Mouse (Mus musculus) E14TG2a.4 (cell line): ENCODE measurements around the gene Sema4c.

Source experiments
- H3K27me3 ChIP-seq: 2 replicates; pipeline ENCODE4 v1.6.1; 2014; ENCODE audit warnings: low read length, control low read depth; ENCODE audit not compliant: insufficient read depth
- H3K36me3 ChIP-seq: 2 replicates; pipeline ENCODE4 v1.6.1; 2014; ENCODE audit warnings: low read length, control low read depth; ENCODE audit not compliant: insufficient read depth
- H3K4me1 ChIP-seq: replicated peaks from 2 replicates; pipeline ENCODE4 v1.6.1; 2014; ENCODE audit warnings: low read depth, low read length, control low read depth
- H3K4me3 ChIP-seq: replicated peaks from 2 replicates; pipeline ENCODE4 v1.5.1; 2014; ENCODE audit warnings: mild to moderate bottlenecking, low read length
- H3K9me3 ChIP-seq: 2 replicates; pipeline ENCODE4 v1.6.1; 2014; ENCODE audit warnings: low read length, control low read depth
- CTCF ChIP-seq: conservative IDR thresholded peaks from 2 replicates; pipeline ENCODE4 v1.5.1; 2014; ENCODE audit warnings: low read length
- NANOG ChIP-seq: IDR thresholded peaks from 2 replicates; pipeline ENCODE4 v1.6.1; 2014; ENCODE audit warnings: borderline replicate concordance, low read length, mixed read lengths
- POU5F1 ChIP-seq: IDR thresholded peaks from 2 replicates; pipeline ENCODE4 v1.6.1; 2014; ENCODE audit warnings: low read length, borderline replicate concordance

Sema4c gene

DNA sequence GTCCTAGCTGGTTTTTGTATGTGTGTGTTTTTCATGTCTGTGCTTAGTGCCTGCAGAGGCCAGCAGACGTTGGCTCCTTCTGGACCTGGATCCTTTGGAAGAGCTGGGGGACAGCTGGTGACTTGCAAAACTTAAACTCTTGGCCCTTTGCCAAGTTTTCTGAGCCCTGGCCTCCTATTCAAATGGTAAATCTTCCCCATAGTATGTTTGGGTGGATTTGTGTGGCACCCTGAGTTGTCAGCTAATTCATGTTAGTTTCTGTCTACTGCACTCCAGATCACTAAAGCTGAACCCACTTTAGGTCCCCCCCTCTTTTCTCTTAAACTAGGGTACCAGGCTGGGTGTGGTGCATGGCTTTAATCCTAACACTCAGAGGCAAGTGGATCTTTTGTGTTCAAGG is 29.8 kb downstream of the Sema4c start:
- Histone ChIP-seq H3K4me3 (no peak overlapping the region), H3K4me1 (peaks cover 68% of the 10 kb centered on the region), H3K27me3 (no peaks in the 10 kb centered on the region), H3K9me3 (no peaks in the 10 kb centered on the region), H3K36me3 (peaks cover 50% of the 10 kb centered on the region)
- TF ChIP-seq POU5F1 = no peak
- TF ChIP-seq NANOG = no peak
- no peak for TF ChIP-seq CTCF

DNA sequence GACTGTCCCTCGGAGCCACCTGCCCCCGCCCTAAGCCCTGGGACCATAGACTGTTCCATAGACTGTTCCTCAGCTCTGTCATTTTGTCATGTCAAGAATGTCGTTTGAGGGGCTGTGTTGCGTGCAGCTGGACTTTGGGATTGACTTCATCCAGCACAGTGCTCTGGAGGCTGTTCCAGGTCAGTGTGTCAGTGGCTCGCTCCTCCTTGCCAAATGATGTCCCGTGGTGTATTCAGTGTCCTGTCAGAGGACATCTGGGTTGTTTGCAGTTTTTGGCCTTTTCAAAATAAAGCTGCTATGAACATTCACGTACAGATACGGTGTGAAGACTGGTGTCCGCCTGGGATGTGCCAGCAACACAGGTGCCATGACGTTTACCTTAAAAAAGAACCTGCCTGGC is 31.2 kb downstream of the Sema4c start:
- Histone ChIP-seq H3K9me3 (no peaks in the 10 kb centered on the region), H3K36me3 (peaks cover 64% of the 10 kb centered on the region), H3K4me3 (no peak overlapping the region), H3K27me3 (no peaks in the 10 kb centered on the region), H3K4me1 (peaks cover 67% of the 10 kb centered on the region)
- TF ChIP-seq NANOG = no peak
- TF ChIP-seq CTCF = no peak
- TF ChIP-seq POU5F1 = no peak

DNA sequence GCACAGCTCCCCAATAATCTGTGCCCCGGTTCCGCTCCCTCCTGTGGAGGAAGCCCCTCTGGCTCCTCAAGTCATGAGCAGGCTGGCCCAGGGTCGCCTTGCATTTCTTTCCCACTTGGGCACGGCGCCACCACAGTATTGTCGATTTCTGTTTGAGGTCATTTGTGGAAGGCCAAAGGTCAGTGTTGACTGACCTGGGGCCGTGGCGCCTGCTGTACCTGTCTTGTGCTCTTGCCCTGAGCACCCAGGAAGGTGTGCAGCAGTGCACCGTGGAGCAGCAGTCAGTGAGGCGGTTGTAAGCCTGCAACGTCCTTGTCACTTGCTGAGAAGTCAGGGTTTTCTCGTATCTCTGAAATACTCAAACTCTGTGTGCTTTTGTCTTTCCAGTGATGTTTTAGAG is 32.4 kb downstream of the Sema4c start:
- Histone ChIP-seq H3K27me3 (no peaks in the 10 kb centered on the region), H3K4me3 (no peak overlapping the region), H3K4me1 (peaks cover 67% of the 10 kb centered on the region), H3K36me3 (peaks cover 72% of the 10 kb centered on the region), H3K9me3 (no peaks in the 10 kb centered on the region)
- TF ChIP-seq POU5F1 = no peak
- no peak for TF ChIP-seq CTCF
- no peak for TF ChIP-seq NANOG

DNA sequence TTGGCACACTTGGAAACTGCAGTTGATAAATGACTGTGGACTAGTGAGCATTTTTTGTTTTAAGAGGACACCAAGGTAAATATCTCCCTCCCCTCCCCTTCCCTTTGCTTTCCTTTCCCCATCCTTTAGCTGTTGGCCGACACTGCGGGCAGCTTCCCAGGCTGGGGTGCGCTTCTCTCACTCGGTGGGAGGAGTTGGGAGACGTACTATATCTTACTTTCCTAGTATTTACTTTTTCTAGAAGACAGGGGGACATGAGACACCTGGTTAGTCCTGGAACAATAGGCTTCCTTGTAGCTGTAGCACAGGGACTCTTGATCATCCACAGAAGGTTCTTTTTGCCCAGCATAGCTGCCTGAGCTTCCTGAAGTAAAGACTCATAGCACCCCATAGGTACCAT is 34.1 kb downstream of the Sema4c start:
- Histone ChIP-seq H3K4me1 (peaks cover 79% of the 10 kb centered on the region), H3K4me3 (no peak overlapping the region), H3K36me3 (peaks cover 81% of the 10 kb centered on the region), H3K9me3 (no peaks in the 10 kb centered on the region), H3K27me3 (no peaks in the 10 kb centered on the region)
- TF ChIP-seq NANOG (no peak), POU5F1 (no peak), CTCF (no peak)

DNA sequence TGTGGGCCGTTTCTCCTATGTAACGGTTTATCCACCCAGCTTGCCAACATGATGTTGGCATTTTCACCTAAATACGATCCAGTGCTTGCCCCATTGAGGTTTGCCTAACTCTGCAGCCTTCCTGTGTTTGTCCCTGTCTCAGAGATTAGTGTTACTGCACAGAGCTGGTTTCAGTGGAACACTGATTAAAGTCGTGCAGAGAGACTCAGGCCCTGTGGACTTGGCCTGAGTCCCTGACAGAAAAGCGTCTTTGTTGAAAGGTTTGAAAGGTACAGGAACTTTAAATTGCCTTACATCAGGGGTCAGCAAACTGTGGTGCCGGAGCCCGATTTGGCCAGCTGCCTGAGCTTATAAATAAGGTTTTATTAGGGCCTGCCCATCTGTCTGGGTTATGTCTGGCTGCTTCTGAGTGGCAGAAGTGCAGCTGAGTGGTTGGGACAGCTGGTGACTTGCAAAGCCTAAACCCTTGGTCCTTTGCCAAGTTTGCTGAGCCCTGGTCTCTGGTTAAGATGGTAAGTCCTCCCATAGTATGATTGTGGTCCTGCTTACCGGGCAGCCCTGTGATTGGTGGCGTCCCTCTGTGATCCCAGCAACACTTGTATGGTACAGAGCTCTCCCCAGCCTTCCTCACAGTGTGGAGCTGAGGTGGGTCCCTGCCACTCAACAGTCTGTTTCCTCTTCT is 34.7 kb downstream of the Sema4c start:
- Histone ChIP-seq H3K9me3 (no peaks in the 10 kb centered on the region), H3K4me3 (no peak overlapping the region), H3K36me3 (peaks cover 86% of the 10 kb centered on the region), H3K4me1 (peaks cover 79% of the 10 kb centered on the region), H3K27me3 (no peaks in the 10 kb centered on the region)
- TF ChIP-seq CTCF = no peak

DNA sequence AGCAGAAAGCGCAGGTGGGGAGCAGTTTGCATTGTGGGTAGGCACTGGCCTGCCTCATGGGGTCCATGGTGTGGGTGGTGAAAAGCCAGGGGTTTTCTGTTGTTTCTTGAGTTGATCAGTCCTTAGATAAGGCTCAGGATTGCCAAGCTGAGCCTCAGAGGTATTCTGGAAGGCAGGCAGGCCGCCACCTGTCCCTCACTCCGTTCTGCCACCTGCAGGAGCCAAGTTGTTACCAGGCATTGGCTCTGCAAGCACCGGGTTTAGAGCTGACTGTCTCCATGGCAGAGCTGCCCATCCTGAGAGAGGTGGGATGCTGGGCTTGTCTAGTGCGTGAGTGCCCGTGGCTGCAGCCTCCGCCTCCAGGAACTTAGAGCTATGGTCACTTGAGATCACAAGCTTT is 35.9 kb downstream of the Sema4c start:
- Histone ChIP-seq H3K4me3 (no peak overlapping the region), H3K4me1 (peaks cover 79% of the 10 kb centered on the region), H3K36me3 (peaks cover 98% of the 10 kb centered on the region), H3K9me3 (no peaks in the 10 kb centered on the region), H3K27me3 (no peaks in the 10 kb centered on the region)
- TF ChIP-seq POU5F1 = no peak

DNA sequence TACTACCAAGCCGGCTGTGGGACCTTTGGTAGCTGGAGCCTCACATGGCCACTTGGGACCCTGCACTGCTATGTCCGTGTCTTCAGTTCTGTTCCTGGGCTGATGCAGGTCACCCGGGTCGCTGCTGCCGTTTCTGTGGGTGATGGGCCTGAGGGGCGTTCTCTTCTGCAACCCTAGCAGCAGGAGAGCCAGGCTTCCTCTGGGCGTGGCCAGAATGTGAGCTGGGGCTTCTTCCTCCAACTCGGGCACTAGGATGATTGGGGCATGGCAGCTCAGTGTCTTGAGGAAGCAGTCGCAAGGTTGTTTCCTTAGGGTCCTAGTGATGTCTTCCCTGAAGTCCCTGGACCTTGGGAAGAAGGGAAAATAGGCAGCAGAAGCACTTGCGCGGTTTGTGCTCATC is 38.5 kb downstream of the Sema4c start:
- Histone ChIP-seq H3K4me3 (0 out of 2 replicates have a peak overlapping the region, but pooled peaks have one; percentile 4), H3K9me3 (no peaks in the 10 kb centered on the region), H3K4me1 (peaks cover 84% of the 10 kb centered on the region), H3K36me3 (peaks cover 98% of the 10 kb centered on the region), H3K27me3 (no peaks in the 10 kb centered on the region)
- TF ChIP-seq NANOG (no peak), CTCF (no peak), POU5F1 (no peak)

DNA sequence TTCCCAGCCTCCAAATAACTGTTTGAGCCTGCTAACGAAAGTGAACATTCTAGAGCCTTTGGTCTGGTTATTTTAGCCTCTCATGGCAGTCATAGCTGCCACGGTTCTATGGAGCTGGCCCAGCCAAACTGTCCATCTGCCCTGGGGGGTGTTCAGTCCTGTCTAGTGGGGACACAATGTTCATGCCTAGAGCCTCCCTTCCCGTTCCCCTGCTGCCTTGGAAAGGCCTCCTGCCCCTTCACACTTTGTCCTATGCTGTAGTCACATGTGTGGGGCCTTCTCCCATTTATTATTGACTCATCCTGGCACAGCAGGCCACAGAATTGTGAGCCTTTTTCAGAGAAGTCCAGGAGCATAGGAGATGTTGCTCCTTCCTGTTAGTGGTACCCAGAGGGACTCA is 39.9 kb downstream of the Sema4c start:
- TF ChIP-seq POU5F1 = no peak
- no peak for TF ChIP-seq NANOG
- TF ChIP-seq CTCF = no peak
- peaks cover 93% of the 10 kb centered on the region for H3K36me3 ChIP-seq
- no peaks in the 10 kb centered on the region for H3K27me3 ChIP-seq
- H3K4me1 ChIP-seq = peaks cover 95% of the 10 kb centered on the region
- H3K9me3 ChIP-seq = no peaks in the 10 kb centered on the region
- H3K4me3 ChIP-seq = peak overlapping the region; percentile 17; the same call in 1 of the 2 replicates

DNA sequence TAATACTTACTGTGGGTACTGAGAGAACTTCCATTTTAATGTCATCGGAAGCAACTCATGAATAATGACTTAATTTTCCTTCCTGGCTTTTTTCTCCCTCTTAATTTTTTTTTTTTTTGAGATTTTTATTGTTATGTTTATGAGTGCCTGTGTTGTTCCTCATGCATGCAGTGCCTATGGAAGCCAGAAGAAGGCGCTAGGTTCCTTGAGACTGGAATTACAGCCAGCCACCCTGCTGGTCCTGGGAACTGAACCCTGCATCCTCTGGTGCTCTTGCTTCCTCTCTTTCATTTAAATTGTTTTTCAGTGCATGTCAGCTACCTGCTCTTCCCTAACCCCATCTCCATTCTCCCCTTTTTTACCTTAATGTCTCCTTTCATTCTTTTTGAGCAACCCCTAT is 44.4 kb downstream of the Sema4c start:
- H3K9me3 ChIP-seq = no peaks in the 10 kb centered on the region
- H3K4me3 ChIP-seq = peak overlapping the region; percentile 98
- H3K27me3 ChIP-seq = no peaks in the 10 kb centered on the region
- peak; percentile 93 for TF ChIP-seq CTCF
- TF ChIP-seq POU5F1 = no peak
- no peak for TF ChIP-seq NANOG
- H3K4me1 ChIP-seq = peaks cover 56% of the 10 kb centered on the region
- peaks cover 49% of the 10 kb centered on the region for H3K36me3 ChIP-seq
